Mouse (Mus musculus): ENCODE results near the gene Ren1. TPM values are rescaled to one million over a fixed set of nuclear protein-coding genes. Genes with fewer than 3 reads are reported as not detected.
A peak's percentile ranks its signal among the peaks of the same experiment; 100 is the strongest.
"Not testable (repeated sequence)": the region's sequence is repeated elsewhere in the genome, so short reads cannot be mapped to it uniquely, and the experiment has no call there.

The Ren1 gene
- polyA plus RNA-seq, 1 experiment from 2014 or later: 0.18 TPM

- no peak within 1 kb of the TSS for H3K27ac ChIP-seq (ENCODE audit: poor library complexity, severe bottlenecking)
- H3K4me1 ChIP-seq (replicated peaks): no peaks in the 10 kb centered on the region
- H3K9me3 ChIP-seq (replicated peaks): no peaks in the 10 kb centered on the region; the same call in 1 of the 2 replicates
- peaks cover 4% of the 10 kb centered on the region; the same call in 1 of the 2 replicates for H3K27me3 ChIP-seq (replicated peaks)
- 79% methylated on average over 13 of the region's 13 CpGs for WGBS
- no peaks in the 10 kb centered on the region for H3K36me3 ChIP-seq
- no peak within 1 kb of the TSS for H3K4me2 ChIP-seq
- ATAC-seq (ENCODE audit: insufficient number of reproducible peaks, low FRiP score): no peak
- no peak within 1 kb of the TSS for H3K4me3 ChIP-seq
- no peak within 1 kb of the TSS for H3K9ac ChIP-seq
Measured at GRCm38 (mm10) chr1:133321267-133321925, 28.9 kb upstream of the Ren1 start, which contains the start of gene Kiss1. TSS of gene Kiss1 (plus strand) at chr1:133321875.

- no peak overlapping the region for H3K4me3 ChIP-seq
- no peak overlapping the region for H3K9ac ChIP-seq
- no peaks in the 10 kb centered on the region for H3K4me1 ChIP-seq (replicated peaks)
- H3K9me3 ChIP-seq (replicated peaks): no peaks in the 10 kb centered on the region; the same call in 1 of the 2 replicates
- ATAC-seq (ENCODE audit: insufficient number of reproducible peaks, low FRiP score): no peak
- WGBS: 38% methylated on average over 5 of the region's 5 CpGs
- H3K36me3 ChIP-seq: no peaks in the 10 kb centered on the region
- H3K27ac ChIP-seq (ENCODE audit: poor library complexity, severe bottlenecking): no peak overlapping the region
- no peak overlapping the region for H3K4me2 ChIP-seq
- H3K27me3 ChIP-seq (replicated peaks): peaks cover 19% of the 10 kb centered on the region
Measured at GRCm38 (mm10) chr1:133323333-133323732, 27.0 kb upstream of the Ren1 start.

- H3K36me3 ChIP-seq: no peaks in the 10 kb centered on the region
- H3K4me2 ChIP-seq: no peak overlapping the region
- no peak for ATAC-seq (ENCODE audit: insufficient number of reproducible peaks, low FRiP score)
- 73% methylated on average over 8 of the region's 8 CpGs for WGBS
- H3K4me3 ChIP-seq: no peak overlapping the region
- H3K27me3 ChIP-seq (replicated peaks): peaks cover 42% of the 10 kb centered on the region
- H3K27ac ChIP-seq (ENCODE audit: poor library complexity, severe bottlenecking): no peak overlapping the region
- H3K9ac ChIP-seq: no peak overlapping the region
- no peaks in the 10 kb centered on the region for H3K9me3 ChIP-seq (replicated peaks)
- H3K4me1 ChIP-seq (replicated peaks): peaks cover 9% of the 10 kb centered on the region; the same call in 1 of the 2 replicates
Measured at GRCm38 (mm10) chr1:133325951-133326350, 24.4 kb upstream of the Ren1 start.

GRCm38 (mm10) chr1:133327094-133327493, 23.2 kb upstream of the Ren1 start:
- WGBS: 54% methylated on average over 5 of the region's 5 CpGs
- Histone ChIP-seq H3K27ac (ENCODE audit: poor library complexity, severe bottlenecking) (no peak overlapping the region), H3K4me1 (replicated peaks) (peaks cover 9% of the 10 kb centered on the region; the same call in 1 of the 2 replicates), H3K27me3 (replicated peaks) (peaks cover 54% of the 10 kb centered on the region), H3K9ac (no peak overlapping the region), H3K4me3 (no peak overlapping the region), H3K9me3 (replicated peaks) (no peaks in the 10 kb centered on the region), H3K4me2 (no peak overlapping the region), H3K36me3 (no peaks in the 10 kb centered on the region)
- ATAC-seq (ENCODE audit: insufficient number of reproducible peaks, low FRiP score): no peak

GRCm38 (mm10) chr1:133328299-133328795, 22.0 kb upstream of the Ren1 start:
- no peak for ATAC-seq (ENCODE audit: insufficient number of reproducible peaks, low FRiP score)
- Histone ChIP-seq H3K27me3 (replicated peaks) (peaks cover 60% of the 10 kb centered on the region), H3K4me2 (no peak overlapping the region), H3K27ac (ENCODE audit: poor library complexity, severe bottlenecking) (no peak overlapping the region), H3K4me1 (replicated peaks) (peaks cover 9% of the 10 kb centered on the region; the same call in 1 of the 2 replicates), H3K36me3 (no peaks in the 10 kb centered on the region), H3K9me3 (replicated peaks) (no peaks in the 10 kb centered on the region), H3K4me3 (no peak overlapping the region), H3K9ac (no peak overlapping the region)
- 69% methylated on average over 6 of the region's 6 CpGs for WGBS

- no peaks in the 10 kb centered on the region for H3K9me3 ChIP-seq (replicated peaks)
- no peak overlapping the region for H3K27ac ChIP-seq (ENCODE audit: poor library complexity, severe bottlenecking)
- ATAC-seq (ENCODE audit: insufficient number of reproducible peaks, low FRiP score): no peak
- no peaks in the 10 kb centered on the region for H3K36me3 ChIP-seq
- H3K27me3 ChIP-seq (replicated peaks): peaks cover 57% of the 10 kb centered on the region
- peaks cover 9% of the 10 kb centered on the region; the same call in 1 of the 2 replicates for H3K4me1 ChIP-seq (replicated peaks)
- 8% methylated on average over 34 of the region's 34 CpGs for WGBS
- peak overlapping the region; percentile 40 for H3K4me3 ChIP-seq
- H3K9ac ChIP-seq: peak overlapping the region; percentile 64
- H3K4me2 ChIP-seq: peak overlapping the region; percentile 78
Measured at GRCm38 (mm10) chr1:133328896-133329637, 21.2 kb upstream of the Ren1 start.

- 25% methylated on average over 7 of the region's 7 CpGs for WGBS
- Histone ChIP-seq H3K4me2 (peak overlapping the region; percentile 78), H3K9me3 (replicated peaks) (no peaks in the 10 kb centered on the region), H3K4me3 (peak overlapping the region; percentile 40), H3K27me3 (replicated peaks) (peaks cover 56% of the 10 kb centered on the region), H3K4me1 (replicated peaks) (peaks cover 9% of the 10 kb centered on the region; the same call in 1 of the 2 replicates), H3K36me3 (no peaks in the 10 kb centered on the region), H3K27ac (ENCODE audit: poor library complexity, severe bottlenecking) (no peak overlapping the region), H3K9ac (peak overlapping the region; percentile 64)
- ATAC-seq (ENCODE audit: insufficient number of reproducible peaks, low FRiP score): no peak
Measured at GRCm38 (mm10) chr1:133329638-133329964, 20.7 kb upstream of the Ren1 start.

- H3K36me3 ChIP-seq: no peaks in the 10 kb centered on the region
- H3K27me3 ChIP-seq (replicated peaks): peaks cover 56% of the 10 kb centered on the region
- H3K9me3 ChIP-seq (replicated peaks): no peaks in the 10 kb centered on the region
- H3K4me1 ChIP-seq (replicated peaks): peaks cover 9% of the 10 kb centered on the region; the same call in 1 of the 2 replicates
- H3K4me3 ChIP-seq: no peak overlapping the region
- ATAC-seq (ENCODE audit: insufficient number of reproducible peaks, low FRiP score): no peak
- H3K4me2 ChIP-seq: no peak overlapping the region
- no peak overlapping the region for H3K9ac ChIP-seq
- H3K27ac ChIP-seq (ENCODE audit: poor library complexity, severe bottlenecking): no peak overlapping the region
- WGBS: 55% methylated on average over 3 of the region's 3 CpGs
Measured at GRCm38 (mm10) chr1:133331142-133331541, 19.2 kb upstream of the Ren1 start.

- no peaks in the 10 kb centered on the region for H3K36me3 ChIP-seq
- no peak overlapping the region for H3K9ac ChIP-seq
- no peak overlapping the region for H3K4me2 ChIP-seq
- H3K9me3 ChIP-seq (replicated peaks): no peaks in the 10 kb centered on the region
- peaks cover 9% of the 10 kb centered on the region; the same call in 1 of the 2 replicates for H3K4me1 ChIP-seq (replicated peaks)
- WGBS: 83% methylated on average over 11 of the region's 11 CpGs
- no peak for ATAC-seq (ENCODE audit: insufficient number of reproducible peaks, low FRiP score)
- peaks cover 45% of the 10 kb centered on the region for H3K27me3 ChIP-seq (replicated peaks)
- H3K27ac ChIP-seq (ENCODE audit: poor library complexity, severe bottlenecking): no peak overlapping the region
- no peak overlapping the region for H3K4me3 ChIP-seq
Measured at GRCm38 (mm10) chr1:133332656-133333430, 17.5 kb upstream of the Ren1 start.

- no peak for ATAC-seq (ENCODE audit: insufficient number of reproducible peaks, low FRiP score)
- no peak overlapping the region for H3K9ac ChIP-seq
- H3K4me3 ChIP-seq: no peak overlapping the region
- H3K27ac ChIP-seq (ENCODE audit: poor library complexity, severe bottlenecking): no peak overlapping the region
- no peaks in the 10 kb centered on the region for H3K9me3 ChIP-seq (replicated peaks)
- H3K27me3 ChIP-seq (replicated peaks): peaks cover 34% of the 10 kb centered on the region
- H3K36me3 ChIP-seq: no peaks in the 10 kb centered on the region
- WGBS: 75% methylated on average over 6 of the region's 6 CpGs
- no peak overlapping the region for H3K4me2 ChIP-seq
- peaks cover 9% of the 10 kb centered on the region; the same call in 1 of the 2 replicates for H3K4me1 ChIP-seq (replicated peaks)
Measured at GRCm38 (mm10) chr1:133333937-133334336, 16.4 kb upstream of the Ren1 start.

- WGBS: 58% methylated on average over 1 of the region's 1 CpGs
- ATAC-seq (ENCODE audit: insufficient number of reproducible peaks, low FRiP score); H3K36me3 ChIP-seq: not testable (repeated sequence)
Measured at GRCm38 (mm10) chr1:133340403-133340802, 9.9 kb upstream of the Ren1 start.

More at GRCm38 (mm10) chr1:133340403-133340802, 9.9 kb upstream of the Ren1 start:
- not testable (repeated sequence) for H3K4me1 ChIP-seq (replicated peaks); H3K4me2 ChIP-seq; H3K9ac ChIP-seq; H3K9me3 ChIP-seq (replicated peaks); H3K4me3 ChIP-seq; H3K27me3 ChIP-seq (replicated peaks); H3K27ac ChIP-seq (ENCODE audit: poor library complexity, severe bottlenecking)

Measured in heart, embryonic 12.5 days (tissue).